Mouse (Mus musculus) right cerebral cortex, adult 18-20 months (tissue): ENCODE results near the gene Acsbg2.

Experiments used
- DNase-seq: peaks from one replicate; pipeline ENCODE4 v3.0.0; 2022; ENCODE audit warnings: mixed read lengths

Acsbg2 gene

GRCm38 (mm10) chr17:56870287-56870953 lies 3.8 kb downstream of the Acsbg2 start:
- DNase-seq = no peak

DNA sequence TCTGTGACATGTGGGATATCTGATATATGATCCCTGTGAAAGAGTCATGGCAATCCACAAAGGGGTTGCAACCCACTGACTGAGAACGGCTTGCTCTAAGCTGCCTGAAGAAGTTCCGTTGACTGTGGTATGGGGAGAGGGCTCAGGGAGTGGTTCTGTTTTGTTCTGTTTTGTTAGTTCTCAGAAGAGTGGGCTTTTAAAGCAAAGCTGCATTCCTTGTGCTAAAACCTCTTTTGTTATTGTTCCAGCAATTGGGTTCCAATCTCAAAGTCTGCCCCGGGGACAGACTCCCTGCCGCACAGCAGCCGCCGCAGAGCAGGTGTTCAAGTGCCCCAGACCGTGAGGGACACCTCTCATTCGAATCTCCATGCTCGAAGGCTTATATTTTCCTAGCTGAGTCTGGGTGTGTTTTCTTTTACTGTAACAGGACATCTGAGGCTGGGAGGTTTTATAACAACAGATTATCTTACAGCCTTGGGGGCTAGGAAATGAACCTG lies 4.7 kb downstream of the Acsbg2 start:
- DNase-seq = no peak

GRCm38 (mm10) chr17:56866071-56866470 lies 8.2 kb downstream of the Acsbg2 start:
- no peak for DNase-seq

DNA sequence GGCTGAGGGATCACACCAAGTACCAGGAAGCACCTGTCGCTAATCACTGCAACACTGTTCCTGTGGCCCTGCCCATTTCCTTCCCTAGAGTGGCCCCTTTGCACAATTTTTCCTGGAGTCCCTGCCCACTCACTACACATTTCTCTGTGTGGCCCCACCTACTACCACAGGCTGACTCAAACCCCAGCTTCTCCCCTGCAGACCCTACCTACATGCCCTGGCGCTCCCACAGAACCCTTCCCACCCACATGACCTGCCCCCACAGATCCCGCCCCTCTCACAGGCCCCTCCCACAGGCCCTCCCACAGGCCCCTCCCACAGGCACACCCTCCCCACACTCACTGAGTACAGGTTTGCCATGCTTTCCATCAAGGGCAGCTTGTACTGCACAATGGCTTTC lies 13.1 kb downstream of the Acsbg2 start:
- no peak for DNase-seq

- no peak for DNase-seq
These were observed 15.3 kb downstream of the Acsbg2 start for GRCm38 (mm10) chr17:56858922-56859321.

- no peak for DNase-seq
These were observed 16.0 kb downstream of the Acsbg2 start for GRCm38 (mm10) chr17:56858216-56858615.

DNA sequence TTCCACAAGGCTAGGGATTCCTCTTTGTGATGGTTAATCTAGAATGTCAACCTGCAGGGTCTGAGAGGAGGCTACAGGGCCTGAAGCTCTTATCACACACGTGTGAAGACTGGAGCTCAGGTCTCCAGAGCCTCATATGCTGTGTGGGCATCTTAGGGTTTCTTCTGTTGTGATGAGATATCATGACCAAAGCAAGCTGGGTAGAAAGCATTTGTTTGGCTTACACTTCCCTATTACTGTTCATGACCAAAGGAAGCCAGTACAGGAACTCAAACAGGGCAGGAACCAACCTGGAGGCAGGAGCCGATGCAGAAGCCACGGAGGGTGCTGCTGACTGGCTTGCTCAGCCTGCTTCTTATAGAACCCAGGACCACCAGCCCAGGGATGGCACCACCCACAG lies 18.8 kb downstream of the Acsbg2 start:
- no peak for DNase-seq

DNA sequence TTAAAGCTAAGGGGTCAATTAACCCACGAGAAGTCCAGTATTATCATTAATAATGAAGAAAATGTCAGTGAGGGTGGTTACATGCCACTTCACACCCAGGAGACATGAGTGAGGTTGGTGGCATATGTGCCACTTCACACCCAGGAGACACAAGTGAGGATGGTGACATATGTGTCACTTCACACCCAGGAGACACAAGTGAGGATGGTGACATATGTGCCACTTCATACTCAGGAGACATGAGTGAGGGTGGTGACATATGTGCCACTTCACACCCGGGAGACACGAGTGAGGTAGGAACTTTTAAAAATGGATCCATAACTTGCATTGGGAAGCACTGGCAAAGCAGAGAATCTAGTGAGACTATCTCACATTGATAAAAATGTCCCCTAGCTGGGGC lies 23.1 kb downstream of the Acsbg2 start:
- no peak for DNase-seq

DNA sequence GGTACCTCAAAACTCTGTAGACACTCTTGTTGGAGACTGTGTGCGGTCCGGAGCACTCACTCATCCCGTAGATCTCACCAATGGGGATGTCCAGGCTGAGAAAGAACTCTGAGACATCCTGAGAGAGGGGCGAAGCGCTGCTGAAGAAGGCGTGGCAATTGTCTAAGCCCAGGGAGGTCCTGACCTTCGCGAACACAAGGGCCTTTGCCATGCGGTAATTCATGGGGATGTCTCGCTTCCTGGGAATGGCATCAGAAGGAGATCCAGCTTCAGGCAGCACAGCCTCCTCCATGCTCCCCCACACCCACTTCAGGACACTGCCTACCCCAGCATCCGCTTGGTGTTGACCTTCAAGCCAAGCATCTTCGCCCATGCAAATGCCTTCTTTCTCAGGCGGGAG lies 24.5 kb downstream of the Acsbg2 start:
- DNase-seq = no peak

DNA sequence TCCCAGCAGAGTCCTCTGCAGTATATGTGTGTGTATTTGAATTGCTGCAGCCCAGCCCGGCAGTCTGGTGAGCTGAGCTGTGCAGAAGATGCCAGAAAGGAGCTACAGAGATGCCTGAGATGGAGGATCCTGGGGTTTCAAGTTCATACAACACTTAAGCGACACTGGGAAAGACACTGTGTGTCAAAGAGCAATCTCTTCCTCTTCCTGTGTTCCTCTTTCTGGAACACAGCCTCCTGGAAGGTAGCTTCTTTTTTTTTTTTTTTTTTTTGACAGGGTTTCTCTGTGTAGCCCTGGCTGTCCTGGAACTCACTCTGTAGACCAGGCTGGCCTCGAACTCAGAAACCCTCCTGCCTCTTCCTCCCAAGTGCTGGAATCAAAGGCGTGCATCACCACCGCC lies 25.5 kb downstream of the Acsbg2 start:
- no peak for DNase-seq

DNA sequence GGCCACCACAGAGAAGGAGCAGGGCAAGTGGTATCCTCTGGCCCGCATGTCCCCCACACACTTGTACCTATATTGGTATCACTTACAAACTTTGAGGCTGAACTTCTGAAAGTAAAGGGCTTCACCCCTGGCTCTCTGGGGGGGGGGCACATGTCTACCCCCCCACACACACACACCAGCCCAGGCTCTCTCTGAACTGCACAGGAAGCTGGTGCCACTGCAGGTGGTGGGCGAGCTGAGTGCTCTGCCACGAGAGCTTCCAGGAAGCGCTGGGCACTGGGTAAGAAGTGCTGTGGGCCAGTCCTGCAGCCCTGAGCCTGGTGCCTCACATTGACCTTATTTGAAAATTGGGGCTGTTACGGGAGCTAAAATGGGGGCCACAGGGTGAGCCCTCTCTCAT lies 30.6 kb downstream of the Acsbg2 start:
- DNase-seq = no peak

- no peak for DNase-seq
These were observed 32.1 kb downstream of the Acsbg2 start for GRCm38 (mm10) chr17:56842173-56842572.

GRCm38 (mm10) chr17:56840524-56840923 lies 33.7 kb downstream of the Acsbg2 start:
- DNase-seq = no peak

DNA sequence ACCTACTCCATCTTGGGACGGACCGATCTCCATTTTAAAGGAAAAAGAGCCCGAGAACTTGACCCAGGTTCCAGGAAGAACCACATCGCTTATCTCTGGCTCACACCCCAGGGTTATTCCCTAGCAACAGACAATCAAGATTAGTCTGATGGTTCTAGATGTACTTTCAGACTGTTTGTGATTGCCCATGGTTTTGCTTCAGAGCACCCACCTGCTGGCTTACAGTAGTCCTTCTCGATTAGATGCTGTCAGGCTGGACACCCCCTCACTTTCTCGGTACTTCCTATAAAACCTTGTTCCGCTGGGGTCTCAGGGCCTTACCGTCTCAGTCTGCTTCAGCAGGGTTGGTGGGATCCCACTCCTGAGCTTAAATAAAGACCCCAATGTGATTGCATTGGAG lies 37.9 kb downstream of the Acsbg2 start:
- DNase-seq = no peak

GRCm38 (mm10) chr17:56833381-56833780 lies 40.9 kb downstream of the Acsbg2 start:
- no peak for DNase-seq

DNA sequence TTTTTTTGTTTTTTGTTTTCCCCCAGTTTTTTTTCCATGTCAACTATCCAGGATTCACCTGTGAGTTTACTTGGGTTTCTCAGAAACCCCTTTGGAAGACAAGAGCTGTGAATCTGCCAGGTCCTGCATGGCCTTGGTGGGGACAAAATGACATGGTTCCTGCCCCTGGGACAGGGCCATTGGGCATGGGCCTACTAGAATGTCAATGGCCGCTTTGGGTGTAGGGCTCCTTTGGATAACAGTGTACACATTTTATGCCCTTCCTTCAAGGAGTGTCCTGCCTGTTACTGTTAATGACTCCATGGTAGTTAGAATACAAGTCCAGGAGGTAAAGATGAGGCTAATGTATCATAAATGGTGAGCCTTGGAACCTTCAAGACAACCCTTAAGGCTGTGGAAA lies 41.3 kb downstream of the Acsbg2 start:
- DNase-seq = no peak

DNA sequence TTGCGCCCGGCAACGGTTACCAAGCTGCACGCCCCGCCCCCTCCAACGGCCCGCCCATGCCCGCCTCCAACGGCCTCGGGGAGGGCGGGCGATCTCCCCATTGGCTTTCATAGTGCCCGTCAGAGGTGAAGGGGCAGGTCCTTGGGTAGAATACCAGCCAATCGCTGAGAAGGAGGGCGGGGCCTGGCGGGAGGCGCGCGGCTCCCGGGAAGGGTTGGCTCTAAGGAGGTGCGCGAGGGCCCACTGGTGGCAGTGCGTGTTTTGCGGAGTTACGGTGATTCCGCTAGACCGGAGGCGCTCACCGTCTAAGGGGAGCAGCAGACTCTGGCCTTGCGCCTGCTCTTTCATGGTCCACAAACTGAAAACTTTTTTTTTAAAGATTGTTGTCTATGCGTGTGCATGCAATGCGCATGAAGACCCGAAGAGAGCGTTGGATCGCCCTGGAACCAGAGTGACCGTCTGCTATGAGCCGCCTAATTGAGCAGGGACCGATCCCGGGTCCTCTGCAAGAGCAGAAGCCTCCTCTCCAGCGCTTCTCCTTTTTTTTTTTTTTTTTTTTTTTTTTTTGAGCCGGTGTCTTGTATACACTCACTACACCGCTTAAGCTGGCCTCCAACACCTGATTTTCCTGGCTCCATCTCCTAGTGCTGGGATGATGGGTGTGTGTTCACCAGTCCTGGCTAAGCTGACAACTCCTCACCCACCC lies 43.0 kb downstream of the Acsbg2 start:
- DNase-seq = peak; percentile 99

DNA sequence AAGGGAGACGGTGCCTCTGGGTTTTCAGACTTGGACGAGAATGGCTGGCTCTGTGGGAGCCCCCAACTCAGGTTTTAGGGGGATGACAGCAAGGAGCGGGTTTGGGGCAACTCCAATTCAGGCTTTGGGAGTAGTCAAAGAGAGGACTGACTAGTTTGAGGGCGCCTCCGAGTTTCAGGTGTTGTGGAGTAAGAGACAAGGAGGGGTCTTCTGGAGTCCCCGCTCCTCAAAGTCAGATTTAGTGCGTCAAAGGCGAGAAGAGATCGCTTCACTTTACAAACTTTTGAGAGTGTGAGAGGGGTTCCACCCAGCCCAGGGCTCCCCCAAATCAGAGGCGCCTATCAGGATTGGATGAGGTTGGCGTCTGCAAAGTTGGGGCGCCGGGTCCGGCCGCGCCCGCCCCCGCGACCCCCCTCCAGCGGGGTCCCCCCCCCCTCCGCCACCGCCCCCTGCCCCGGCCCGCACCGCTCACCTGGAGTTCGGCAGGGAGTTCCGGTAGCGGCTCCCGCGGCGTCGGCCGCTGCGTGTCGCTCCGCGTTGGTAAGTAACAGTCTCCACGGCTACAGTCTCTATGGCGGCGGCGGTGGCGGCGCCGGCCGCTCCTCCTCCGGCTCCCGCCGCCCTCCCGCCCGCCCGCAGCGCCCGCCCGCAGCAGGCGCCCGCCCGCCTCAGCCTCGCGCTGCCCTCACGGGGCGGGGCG lies 43.7 kb downstream of the Acsbg2 start, which contains the start of gene Rfx2:
TSS of gene Rfx2 (minus strand) at position 603 of the 700 bp plus-strand sequence.
- no peak for DNase-seq

DNA sequence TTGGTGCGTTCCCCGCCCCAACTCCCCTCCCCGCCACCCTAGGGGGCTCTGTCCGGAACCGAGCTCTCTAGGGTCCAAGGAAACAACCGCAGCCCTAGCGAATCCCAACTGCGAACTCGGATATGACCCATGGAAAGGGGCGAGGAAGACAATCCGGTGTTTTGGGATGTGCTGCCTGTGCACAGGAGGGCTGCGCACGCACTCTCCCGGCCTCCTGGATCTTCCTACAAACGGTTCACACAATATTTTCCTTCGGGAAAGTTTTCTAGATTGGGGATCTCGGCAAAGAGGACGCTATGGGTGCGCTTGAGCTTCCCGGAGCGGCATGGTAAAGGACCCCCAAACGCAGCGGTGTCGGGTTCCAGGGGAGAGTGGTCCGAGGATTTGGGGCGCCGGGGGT lies 44.5 kb downstream of the Acsbg2 start:
- no peak for DNase-seq

GRCm38 (mm10) chr17:56829171-56829570 lies 45.1 kb downstream of the Acsbg2 start:
- DNase-seq = no peak

DNA sequence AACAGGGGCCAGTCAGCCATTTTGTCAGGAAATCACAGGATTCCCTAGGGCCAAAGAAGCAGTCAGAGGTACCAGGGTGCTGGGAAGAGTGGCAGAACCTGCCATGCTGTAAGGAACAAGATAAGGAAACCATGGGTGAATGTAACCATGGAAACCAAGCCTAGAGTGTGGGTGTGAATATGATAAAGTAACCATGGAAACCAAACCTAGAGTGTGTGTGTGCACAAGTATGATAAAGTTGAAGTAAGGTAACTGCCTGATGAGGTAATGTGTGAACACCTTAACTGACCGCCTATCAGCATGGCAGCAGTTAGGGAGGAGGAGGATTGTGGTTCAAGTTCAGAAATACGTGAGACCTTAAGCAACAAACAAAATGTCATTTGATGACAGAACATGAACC lies 47.5 kb downstream of the Acsbg2 start:
- no peak for DNase-seq

DNA sequence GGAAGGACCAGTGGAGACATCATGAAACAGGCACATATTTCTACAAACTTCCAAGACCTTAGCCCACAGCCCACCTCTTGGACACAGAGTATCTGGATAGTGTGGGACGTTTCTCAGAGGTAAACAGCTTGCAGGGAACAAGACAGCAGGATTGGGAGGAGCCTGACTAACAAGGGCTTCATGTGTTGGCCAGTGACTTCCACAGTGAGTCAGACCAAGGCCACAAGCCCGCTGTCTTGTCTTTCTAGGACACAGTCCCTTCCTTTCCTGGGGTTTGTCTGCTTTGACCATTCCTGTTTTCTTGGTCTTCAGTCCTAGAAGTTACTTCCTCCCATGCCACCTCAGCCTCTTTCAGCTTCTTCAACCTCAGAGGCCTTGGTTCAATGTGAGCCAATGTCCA lies 50.9 kb downstream of the Acsbg2 start:
- no peak for DNase-seq

- no peak for DNase-seq
These were observed 51.9 kb downstream of the Acsbg2 start for GRCm38 (mm10) chr17:56822380-56822779.

- no peak for DNase-seq
These were observed 54.5 kb downstream of the Acsbg2 start for GRCm38 (mm10) chr17:56819694-56820111.
